Mouse (Mus musculus): ENCODE data around the gene Inhbc. TPM values are rescaled to one million over a fixed set of nuclear protein-coding genes. Genes with fewer than 3 reads are reported as not detected.

The Inhbc gene
- not detected in 2 replicates for polyA plus RNA-seq (2012; rRNA removed)

DNA sequence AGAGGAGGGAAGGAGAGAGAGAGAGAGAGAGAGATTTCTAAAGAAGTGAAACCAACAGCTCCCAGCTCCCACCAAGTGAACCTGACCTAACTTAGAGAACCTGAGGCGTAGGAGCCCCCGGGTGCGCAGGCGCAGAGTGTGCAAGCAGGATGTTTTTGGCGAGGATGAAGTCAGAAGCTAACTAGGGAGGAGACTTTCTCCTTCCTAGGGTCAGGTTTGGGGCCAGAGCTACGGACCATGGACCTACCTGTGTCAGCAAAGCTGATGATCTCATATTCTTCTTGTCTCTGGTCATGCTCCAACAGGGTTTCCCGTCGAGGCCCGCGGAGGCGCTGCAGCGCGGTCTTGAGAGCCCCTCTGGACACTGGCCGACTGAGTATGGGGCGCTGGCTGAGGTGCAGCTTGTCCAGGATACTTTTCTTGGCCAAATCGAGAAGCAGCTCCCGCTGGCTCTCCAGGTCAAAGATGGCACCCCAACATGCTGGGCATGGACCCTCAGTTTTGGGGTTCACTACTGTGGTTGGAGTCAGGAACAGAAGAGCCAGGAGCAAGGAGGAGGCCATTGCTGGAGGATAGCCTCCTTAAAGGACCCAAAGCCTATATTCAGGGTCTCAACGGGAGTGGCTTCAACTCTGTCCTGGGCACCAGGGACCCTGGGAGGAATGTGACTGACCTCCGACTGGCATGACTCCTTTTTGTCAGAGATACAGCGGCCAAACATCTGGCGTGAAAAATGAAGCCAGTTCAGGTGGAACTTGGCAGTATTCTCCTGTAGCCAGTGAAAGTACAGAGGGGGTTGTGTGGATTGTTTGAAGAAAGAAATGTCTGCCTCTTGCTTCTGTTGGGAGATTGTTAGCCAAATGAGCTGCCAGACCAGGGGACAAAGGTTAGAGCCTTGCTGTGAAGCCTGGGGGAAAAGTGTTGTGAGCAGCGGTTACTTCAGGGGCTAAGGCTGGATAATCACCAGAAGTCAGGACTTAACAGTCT, at the start of gene Inhbc:
Inhbc (minus strand) TSS at position 598 of the 987 bp plus-strand sequence.
- no peak for DNase-seq (ENCODE audit: extremely low spot score in 1 of 2, low spot score in 1 of 2)

DNA sequence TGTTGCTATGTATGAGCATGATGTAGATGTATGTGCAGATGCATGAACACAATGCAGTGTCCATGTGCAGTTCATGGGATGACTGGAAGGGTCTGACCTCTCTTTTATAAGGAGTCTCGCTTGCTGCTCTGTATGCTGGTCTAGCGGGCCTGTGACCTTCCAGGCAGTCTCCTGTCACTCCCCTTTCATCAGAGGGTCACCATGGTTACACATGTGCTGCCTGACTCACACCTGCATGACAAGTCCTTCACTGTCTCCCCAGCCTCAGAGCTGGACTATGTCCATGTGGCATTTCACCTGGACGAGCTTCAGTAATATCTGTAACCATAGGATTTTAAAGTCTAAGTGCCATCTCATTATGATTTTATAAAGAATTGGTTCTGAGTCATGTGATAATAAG, 43.9 kb upstream of the Inhbc start:
- DNase-seq (ENCODE audit: extremely low spot score in 1 of 2, low spot score in 1 of 2): no peak

DNA sequence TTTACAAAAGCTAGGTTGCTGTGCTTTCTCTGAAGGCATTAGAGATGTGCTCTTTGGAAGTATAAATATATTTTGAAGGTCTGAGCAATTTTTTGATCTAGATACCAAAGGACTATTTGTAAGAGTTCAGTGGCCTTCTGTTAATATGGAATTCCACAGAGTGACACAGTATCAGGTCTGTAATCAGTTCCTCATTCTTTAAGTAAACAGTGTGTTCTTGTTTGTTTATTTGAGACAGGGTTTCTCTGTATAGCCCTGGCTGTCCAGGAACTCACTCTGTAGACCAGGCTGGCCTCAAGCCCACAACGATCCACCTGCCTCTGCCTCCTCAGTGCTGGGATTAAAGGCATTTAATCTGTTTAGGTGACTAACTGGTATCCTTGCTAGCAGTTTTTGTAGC, 43.4 kb upstream of the Inhbc start:
- DNase-seq (ENCODE audit: extremely low spot score in 1 of 2, low spot score in 1 of 2): no peak

DNA sequence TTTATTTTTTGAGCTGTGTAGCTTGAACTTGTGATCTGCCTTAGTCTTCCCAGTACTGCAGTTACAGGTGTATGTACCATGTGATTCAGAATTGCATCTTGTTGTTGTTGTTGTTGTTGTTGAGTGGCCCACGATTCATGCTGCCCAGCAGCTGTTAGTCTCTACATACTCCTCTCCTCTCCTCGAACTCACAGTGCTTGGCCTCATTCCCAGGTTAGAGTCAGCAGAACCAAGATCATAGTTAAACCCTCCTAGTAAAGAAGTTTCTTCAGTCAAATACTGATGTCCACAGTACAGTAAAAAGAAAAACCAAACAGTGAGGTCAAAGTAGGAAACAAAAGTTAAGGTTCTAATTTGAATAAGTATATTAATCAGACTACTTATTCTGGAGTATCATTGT, 42.5 kb upstream of the Inhbc start:
- DNase-seq (ENCODE audit: extremely low spot score in 1 of 2, low spot score in 1 of 2): no peak

DNA sequence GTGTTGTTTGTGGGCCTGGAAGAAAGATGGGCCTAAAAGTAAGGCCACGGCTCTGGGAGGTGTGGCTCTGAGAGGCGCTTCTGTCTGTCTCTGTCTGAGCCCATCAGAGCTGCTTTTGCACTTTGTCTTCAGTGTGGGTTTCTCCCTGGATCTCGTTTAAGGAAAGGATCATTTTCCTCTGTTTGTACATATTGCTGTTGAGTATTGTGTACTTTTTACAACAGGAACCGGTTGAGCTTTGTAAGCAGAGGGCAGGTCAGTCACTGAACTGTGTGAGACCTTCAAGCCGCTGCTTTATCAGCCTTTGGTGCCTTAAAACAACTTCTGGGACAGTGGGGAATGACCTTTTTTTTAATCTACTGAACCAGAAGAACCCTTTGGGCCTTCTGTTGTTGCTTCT, 41.9 kb upstream of the Inhbc start:
- no peak for DNase-seq (ENCODE audit: extremely low spot score in 1 of 2, low spot score in 1 of 2)

DNA sequence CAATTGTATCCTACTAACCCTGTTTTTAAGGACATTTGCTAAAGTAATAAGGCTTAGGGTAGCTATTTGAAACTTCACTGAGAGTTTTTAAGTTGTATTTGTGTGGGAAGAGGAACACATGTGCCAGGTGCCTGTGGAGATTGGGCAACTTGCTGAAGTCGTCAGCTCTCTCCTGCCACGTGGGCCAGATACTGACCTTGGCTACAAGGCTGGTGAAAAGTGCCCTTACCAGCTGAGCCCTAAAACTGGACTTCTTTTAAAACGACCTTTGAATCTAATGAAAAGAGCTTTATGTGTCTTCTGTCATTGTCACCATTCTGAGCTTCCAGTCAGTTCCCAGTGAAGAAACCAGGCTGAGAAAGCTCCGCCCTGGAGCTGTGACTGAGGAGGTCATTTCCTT, 37.2 kb upstream of the Inhbc start:
- no peak for DNase-seq (ENCODE audit: extremely low spot score in 1 of 2, low spot score in 1 of 2)

DNA sequence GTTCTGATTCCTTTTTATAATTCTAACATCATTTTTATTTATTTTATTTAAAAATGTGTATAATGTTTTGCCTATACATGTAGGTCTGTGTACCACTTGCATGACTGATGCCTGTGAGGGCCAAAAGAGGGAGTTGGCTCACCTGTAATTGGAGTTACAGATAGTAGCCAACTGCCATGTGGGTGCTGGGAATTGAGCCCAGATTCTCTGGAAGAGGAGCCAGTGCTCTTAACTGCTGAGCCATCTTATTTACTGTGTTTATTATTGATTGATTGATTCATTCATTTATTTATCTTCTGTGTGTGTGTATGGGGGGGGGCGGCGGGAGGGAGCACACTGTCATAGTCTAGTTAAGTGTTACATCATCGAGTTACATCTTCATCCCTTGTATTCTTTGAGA, 34.5 kb upstream of the Inhbc start:
- DNase-seq (ENCODE audit: extremely low spot score in 1 of 2, low spot score in 1 of 2): no peak

DNA sequence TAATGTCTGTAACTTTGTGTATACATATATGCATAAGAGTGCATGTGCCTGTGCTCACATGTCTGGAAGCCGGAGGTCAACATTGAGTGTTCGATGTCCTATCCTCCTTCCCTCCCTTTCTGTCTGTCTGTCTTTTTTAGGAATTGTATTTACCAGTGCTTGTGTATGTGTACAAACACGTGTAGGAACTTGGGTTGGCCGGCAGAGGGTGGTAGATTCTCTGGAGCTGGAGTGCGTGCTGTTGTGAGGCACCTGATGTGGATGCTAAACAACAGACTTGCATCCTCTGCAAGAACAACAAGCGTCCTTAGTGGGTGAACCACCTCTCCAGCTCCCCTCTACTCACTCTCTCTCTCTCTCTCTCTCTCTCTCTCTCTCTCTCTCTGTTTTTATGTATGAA, 21.5 kb upstream of the Inhbc start:
- DNase-seq (ENCODE audit: extremely low spot score in 1 of 2, low spot score in 1 of 2): no peak

DNA sequence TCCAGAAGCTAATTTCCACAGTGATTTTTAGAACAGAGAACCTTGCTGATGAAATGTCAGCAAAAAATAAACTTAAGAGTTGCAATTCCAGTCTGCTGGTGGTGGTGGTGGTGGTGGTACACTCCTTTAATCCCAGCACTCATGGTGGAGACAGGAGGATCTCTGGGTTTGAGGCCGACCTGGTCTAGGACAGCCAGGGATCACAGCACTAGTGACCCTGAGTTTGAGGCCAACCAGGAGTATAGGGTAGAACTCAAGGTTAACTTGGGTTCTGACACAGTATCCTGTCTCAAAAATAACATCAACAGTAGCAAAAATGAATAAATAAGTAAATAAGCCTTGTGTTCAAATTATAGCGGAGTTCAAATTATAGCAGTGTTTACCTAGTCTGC, 11.5 kb upstream of the Inhbc start:
- DNase-seq (ENCODE audit: extremely low spot score in 1 of 2, low spot score in 1 of 2): no peak

DNA sequence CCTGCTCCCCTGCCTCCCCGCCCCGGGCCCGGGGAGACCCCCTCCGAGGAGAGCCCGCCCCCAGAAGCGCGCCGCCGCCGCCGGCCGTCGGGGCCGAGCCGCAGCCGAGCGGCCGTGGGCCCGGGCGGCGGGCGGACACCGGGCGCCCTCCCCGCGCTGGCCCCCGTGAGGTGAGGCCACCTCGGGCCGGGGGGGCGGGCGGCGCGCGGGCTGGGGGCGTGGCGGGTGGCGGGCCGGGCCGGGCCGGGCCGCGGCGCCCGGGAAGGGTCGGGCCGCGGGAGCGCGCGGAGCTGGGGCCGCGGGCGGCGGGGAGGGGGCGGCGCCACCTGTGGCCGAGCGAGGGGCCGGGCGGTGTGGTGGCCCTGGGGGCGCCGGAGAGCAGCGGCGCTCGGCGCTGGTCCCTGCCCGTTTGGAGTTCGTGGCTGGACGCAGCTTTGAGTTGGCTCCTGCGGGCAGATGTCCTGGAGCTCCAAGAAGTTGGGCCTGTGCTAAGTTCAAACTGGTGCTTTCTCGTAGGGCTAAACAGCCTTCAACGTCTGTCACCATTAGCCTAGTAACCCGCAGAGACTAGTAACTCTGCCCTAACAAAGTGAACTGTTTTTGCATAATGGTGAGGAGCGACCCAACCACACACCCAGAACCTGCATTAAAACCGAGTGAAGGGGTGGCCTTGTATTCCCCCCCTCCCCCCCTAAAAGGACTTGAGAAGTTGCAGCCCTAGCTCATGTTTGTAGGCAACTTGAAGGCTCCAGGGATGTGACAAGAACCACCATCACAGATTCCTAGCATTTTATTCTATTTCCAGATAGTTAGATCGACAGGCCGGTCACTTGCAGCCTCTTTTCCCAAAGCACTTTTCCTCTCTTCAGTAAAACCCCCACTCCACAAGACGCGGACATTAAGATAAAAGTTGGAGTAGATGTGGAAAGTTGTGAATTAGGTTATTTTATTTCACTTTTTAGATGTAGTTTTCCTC, 10.8 kb upstream of the Inhbc start:
- DNase-seq (ENCODE audit: extremely low spot score in 1 of 2, low spot score in 1 of 2): peak in 1 of 2 experiments; percentile 25

DNA sequence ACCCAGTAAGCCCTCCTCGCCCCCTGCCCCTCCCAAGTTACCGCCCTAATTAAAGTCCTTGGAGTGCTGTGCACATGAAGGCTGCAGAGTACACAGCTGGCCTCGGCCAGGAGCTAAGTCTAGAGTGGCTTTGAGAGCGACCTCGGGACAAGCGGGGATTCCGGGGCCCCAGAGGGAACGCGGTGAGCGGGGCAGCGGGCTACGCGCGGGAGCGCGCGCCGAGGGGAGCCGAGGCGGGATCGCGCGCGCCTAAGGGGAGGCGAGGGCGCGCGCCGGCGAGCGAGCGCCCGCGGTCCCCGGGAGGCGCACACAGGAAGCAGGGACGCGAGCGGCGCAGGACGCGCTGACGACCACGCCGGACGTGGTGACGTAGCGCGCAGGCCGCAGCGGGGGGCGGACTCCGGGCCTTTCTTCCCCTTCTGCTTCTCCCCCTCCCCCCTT, 10.0 kb upstream of the Inhbc start, which contains the start of gene R3hdm2:
R3hdm2 (plus strand) TSS at position 77 of the 441 bp plus-strand sequence.
- DNase-seq (ENCODE audit: extremely low spot score in 1 of 2, low spot score in 1 of 2): peak; percentile 80 to 90

DNA sequence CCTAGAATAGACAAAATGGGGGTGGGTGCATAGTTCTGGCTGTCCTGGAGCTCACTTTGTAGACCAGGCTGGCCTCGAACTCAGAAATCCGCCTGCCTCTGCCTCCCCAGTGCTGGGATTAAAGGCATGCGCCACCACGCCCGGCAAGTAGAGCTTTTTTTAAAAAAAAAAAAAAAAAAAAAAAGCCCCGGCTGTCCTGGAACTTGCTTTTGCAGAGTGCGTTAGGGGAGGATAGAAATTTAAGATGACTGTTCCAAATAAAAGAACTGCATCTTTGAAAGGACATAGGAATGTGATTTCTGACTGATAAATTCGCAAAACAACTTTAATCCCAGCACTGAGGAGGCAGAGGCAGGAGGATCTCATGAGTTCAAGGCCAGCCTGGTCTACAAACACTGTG, 9.4 kb upstream of the Inhbc start:
- DNase-seq (ENCODE audit: extremely low spot score in 1 of 2, low spot score in 1 of 2): no peak

DNA sequence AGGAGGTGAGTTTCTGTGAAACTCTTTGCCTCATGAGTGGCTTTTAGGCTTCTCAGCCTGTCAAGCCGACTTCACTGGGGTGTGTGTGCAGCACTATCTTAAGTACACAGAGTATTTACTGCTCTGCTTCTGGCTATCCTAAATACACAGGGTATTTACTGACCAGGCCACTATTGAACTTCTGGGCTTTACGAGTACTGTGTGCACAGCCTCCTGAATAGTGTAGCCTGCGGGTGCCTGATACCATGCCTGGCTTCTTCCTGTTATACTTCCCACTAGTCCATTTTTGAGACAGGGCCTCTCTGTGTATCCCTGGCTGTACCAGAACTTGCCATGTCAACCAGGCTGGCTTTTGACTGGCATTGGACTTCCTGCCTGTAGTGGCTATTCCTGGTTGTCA, 7.5 kb upstream of the Inhbc start:
- DNase-seq (ENCODE audit: extremely low spot score in 1 of 2, low spot score in 1 of 2): no peak

DNA sequence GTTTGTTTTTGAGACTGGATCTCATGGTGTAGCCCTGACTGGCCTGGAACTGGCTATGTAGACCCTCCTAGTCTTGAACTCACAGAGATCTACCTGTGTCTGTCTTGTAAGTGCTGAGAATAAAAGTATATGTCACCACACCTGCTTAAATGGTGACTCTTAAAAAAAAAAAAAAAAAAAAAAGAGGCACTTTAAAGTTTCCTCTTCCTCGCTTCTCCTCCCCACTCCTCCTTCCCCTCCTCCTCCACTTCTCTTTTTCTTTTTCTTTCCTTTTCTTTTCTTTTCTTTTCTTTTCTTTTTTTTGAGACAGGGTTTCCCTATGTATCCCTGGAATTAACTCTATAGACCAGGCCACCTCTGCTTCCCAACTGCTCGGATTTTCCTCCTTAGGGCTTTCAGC, 792 bp upstream of the Inhbc start:
- DNase-seq (ENCODE audit: extremely low spot score in 1 of 2, low spot score in 1 of 2): no peak

DNA sequence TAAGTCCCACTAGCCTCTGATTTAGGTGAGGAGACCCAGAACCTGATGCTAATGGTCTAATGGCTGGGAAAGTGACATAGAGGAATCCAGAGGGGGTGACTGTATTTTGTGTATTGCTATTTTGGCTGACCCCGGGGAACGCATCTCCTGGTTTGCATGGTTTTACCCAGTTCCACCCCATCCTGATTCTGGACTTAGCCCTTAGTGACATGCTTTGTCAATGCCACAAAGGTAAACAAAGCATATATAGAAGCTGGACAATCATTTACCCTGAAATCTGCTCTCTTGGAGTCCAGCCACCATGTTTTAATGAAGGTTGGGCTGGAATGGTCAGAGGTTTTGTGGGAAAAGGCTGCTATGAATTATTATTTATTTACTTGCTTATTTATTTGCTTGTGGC, 2.0 kb downstream of the Inhbc start:
- DNase-seq (ENCODE audit: extremely low spot score in 1 of 2, low spot score in 1 of 2): no peak

DNA sequence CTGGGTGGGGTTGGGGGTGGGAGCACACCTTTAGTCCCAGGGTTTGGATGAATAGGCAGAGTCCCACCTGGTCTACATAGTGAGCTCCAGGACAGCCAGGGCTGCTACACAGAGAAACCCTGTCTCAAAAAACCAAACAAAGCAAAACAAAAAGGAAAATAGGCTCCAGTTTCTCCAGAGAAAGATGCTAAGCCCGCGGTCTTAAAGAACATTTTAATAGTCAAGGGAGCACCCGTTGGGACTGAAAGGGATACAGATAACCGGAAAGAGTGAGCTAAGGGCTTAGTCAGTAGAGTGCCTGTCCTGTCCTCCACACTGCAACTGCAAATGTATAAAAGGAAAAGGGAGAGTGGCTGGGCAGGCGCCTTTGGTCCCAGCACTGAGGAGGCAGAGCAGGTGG, 3.1 kb downstream of the Inhbc start:
- DNase-seq (ENCODE audit: extremely low spot score in 1 of 2, low spot score in 1 of 2): no peak

DNA sequence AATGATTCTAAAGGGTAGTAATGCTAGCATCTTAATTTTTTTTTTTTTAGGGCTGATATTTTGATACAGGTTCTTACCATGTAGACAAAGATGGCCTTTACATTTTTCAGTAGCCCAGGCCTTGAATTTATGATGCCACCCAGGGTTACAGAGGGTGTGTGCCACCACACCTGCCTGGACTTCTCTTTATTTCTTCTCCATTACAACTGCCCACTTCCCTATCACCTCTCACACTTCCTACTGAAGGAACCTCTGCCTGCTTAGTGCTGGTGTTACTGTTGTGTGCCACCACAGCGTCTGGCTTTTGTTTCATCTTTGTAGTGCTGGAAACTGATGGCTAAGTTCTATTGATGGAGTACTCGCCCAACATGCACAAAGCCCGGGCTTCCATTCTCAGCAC, 9.5 kb downstream of the Inhbc start:
- DNase-seq (ENCODE audit: extremely low spot score in 1 of 2, low spot score in 1 of 2): no peak

DNA sequence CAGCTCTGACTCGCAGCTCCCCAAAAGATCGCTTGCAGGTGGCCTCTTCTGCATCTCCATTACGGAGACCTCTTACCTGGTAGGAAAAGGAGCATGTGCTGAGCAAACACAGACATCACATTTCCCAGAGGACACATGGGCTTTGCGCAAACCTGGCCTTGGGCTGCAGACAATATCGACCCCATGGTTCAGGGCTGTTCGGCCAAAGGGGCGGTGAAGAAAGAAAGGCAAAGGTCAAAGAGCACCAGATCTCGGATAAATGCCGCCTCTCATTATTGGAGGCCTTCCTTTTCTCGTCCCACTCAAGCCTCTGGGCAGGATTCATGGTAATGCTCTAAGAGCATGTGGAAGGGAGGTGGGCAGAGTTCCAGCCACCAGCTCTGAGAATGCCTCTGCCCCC, 14.9 kb downstream of the Inhbc start:
- DNase-seq (ENCODE audit: extremely low spot score in 1 of 2, low spot score in 1 of 2): no peak

DNA sequence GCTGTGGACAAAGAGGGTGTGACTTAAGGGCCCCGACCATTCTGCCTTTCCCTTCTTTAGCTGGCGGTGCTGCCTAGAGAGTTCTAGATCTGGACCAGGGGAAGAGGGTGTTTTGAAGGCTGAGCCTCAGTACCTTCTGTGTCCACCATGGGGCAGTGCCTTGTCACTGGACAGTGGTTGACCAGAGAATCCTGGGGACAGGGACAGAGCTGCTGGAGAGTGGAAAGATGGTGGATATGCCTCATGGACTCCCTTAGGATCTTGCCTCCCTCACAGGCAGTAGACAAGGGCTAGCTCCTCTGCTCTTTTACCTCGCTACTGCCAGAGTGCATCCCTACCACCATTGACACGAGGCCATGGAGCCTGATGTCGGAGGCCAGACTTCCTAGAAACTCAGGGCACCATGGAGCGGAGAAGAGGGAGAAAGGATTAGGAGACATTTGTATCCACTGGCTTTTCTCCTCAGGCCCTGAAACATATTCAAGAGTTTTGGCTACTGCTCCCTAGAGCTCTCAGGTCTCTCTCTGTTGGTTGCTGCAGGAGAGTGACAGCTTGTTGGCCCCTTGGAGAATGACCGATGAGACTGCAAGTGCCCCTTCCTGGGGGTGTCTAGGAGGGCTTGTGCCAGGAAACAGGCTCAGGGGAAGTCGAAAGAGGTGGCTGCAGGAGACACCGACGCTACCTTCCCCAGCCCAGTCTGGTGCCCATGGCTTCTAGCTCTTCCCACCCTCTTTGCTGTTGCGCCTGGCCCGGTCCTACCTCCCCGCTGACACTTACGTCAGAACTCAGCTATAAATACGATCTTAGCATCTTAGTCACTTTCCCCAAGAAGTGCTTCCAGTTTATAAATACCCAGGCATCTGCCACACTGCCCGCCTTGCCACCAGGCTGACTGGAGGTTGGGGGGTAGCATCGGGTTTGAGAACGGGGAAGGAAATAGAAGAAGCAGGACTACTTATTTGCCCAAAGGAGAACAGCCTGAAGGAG, 16.0 kb downstream of the Inhbc start, which contains the start of gene Inhbe:
Inhbe (minus strand) TSS at position 503 of the 987 bp plus-strand sequence.
- DNase-seq (ENCODE audit: extremely low spot score in 1 of 2, low spot score in 1 of 2): peak; percentile 87 to 90

DNA sequence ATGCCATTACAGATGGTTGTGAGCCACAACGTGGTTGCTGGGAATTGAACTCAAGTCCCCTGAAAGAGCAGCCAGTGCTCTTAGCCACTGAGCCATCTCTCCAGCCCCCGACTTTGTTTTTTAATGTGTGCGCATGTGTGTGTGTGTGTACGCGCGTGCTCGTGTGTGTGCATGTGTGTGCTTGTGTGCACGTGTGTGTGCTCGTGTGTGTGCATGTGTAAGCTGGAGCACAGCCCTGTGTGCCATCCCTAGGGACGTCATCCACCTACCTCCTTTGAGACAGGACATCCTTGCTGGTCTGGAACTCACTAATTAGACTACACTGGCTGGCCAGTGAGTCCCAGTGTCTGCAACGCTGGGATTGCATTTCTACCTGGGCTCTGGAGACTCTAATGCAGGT, 17.5 kb downstream of the Inhbc start:
- DNase-seq (ENCODE audit: extremely low spot score in 1 of 2, low spot score in 1 of 2): no peak
